Mouse (Mus musculus) right cerebral cortex, postnatal 25 days (tissue): Measurements from ENCODE around the gene Col6a5.

Experiments used
- DNase-seq: peaks from one replicate; pipeline ENCODE4 v3.0.0; 2022

The Col6a5 gene

DNA sequence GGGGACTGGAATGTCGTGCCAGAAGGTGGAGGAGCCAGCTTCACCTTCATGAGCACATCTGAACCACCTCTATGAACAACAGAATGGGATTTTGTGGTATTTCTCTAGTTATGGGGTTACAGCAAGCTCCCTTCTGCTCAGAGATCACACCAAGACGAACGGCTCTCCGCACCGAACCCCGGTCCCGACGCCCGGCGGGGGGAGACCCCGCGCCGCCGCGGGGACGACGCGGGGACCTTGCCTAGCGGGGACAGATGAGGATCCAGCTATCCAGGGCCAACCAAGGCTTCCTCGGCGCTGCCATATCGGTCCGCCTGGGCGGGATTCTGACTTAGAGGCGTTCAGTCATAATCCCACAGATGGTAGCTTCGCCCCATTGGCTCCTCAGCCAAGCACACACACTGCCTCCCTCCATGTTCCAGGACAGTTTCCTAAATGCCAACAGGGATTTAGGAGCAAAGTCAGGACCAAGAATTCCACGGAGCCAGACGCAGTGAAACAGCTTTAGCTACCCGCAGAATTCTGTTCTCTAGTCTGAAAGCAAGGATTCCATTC lies 141.2 kb downstream of the Col6a5 start:
- no peak for DNase-seq

GRCm38 (mm10) chr9:105814436-105814835 lies 146.0 kb downstream of the Col6a5 start:
- DNase-seq: no peak

- no peak for DNase-seq
Observed at GRCm38 (mm10) chr9:105811458-105811857, 149.0 kb downstream of the Col6a5 start.

GRCm38 (mm10) chr9:105808920-105809505 lies 151.4 kb downstream of the Col6a5 start:
- no peak for DNase-seq
